Mouse (Mus musculus) spleen, adult 10 weeks (tissue): ENCODE data around the gene Gm29554. TPM values are rescaled to one million over a fixed set of nuclear protein-coding genes. Genes with fewer than 3 reads are reported as not detected.

ENCODE experiments used
- polyA plus RNA-seq: library from polyadenylated mRNA; stranded (reverse); fragments of 350-450 nt; fragmentation: Illumina TruSeq; extraction: RNeasy Lipid Tissue Mini Kit (QIAGEN cat#74804); gene quantifications from one replicate; pipeline ENCODE4 v1.2.3, GENCODE M21; 2015; ENCODE audit warnings: low replicate concordance; ENCODE audit not compliant: insufficient read depth

Gene Gm29554
- not detected for polyA plus RNA-seq

DNA sequence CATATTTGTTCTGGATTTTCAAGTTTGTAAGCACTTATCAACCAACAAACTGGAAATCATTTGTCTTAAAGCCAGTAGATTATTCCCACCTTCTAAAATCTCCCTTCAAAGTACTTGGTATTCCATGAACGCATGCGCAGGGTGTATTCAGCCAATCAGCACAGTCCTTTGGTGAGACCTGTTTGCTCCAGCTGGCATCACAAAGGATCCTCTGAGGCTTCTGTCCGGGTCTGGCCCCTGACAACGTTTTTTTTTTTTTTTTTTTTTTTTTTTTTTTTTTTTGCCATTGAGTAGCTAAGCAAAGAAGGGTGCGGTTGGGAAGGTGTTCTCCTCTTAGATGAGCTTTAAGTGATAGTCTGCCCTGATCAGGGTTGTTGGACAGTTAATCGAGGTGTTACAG, at the start of gene Gm29554:
TSS of gene Gm29554 (plus strand) at position 301 of the 400 bp plus-strand sequence.

Other genes with a start within 250 kb of the Gm29554 start
- gene Gm20812, start 108.0 kb downstream of the Gm29554 start, polyA plus RNA-seq = not detected